In the genomic region with DNA sequence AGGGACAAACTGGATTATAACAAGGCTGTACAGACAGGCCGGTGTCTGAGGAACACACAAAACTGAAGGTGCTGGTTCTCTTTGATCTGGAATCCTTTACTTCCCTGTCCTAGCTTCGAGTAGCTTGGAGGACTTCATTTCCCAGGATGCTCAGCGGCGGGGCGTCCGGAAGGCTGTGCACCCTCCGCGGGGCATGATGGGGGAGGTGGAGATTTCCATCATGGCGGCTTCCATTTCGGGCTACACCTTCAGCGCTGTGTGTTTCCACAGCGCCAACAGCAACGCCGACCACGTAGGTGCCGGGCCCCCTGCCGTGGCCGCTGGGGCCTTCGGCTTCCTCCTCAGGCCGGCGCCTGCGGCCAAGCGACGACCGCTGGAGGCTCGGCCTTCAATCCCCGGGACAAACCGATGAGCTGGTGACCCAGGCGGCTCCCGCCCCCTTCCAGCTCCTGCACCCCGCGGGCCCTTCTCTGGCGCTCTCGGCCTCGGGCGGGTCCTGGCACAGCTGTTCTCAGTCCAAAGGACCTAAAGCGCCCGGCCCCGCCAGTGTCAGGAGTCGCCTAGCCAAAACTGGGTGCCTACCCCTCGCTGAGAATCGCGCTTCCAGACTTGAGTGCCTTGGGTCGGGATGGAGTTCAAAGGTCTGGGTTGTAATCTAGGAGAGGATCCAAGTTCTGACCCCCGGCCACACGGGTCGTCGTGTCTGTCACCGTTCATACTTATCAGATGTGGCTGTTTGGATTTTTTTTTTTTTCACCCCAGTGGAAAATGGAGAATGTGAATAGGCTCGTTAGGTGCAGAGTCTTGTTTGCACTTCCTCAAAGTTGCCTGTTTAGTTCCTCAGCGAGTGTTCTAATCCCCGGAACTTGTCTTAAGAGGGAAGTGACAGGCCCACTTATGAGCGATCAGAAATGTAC, we compare ENCODE assay signal across 8 mouse cellular contexts. TPM values are rescaled to one million over a fixed set of nuclear protein-coding genes. Genes with fewer than 3 reads are reported as not detected.
DNase-seq lines count a peak whose midpoint lies in the region; ATAC-seq lines count a peak whose summit lies in the region.

A gene (plus strand): TSS at position 184 of the 917 bp plus-strand sequence.

- H3K9ac ChIP-seq in heart, embryonic 14.5 days (ENCODE audit: low read length), result peak within 1 kb of the TSS; percentile 93
- H3K9ac ChIP-seq in liver, embryonic 13.5 days, result peak within 1 kb of the TSS; percentile 87
- peak within 1 kb of the TSS; percentile 91 for H3K9ac ChIP-seq in stomach, embryonic 16.5 days (ENCODE audit: low read length)

- H3K27ac ChIP-seq in heart, embryonic 14.5 days (replicated peaks in 1 of 2; ENCODE audit: control insufficient read depth in 1 of 2, insufficient read depth in 1 of 2, low read depth in 2 of 2, low read length in 2 of 2), result peak within 1 kb of the TSS; percentile 80 to 88
- peak within 1 kb of the TSS; percentile 89 for H3K27ac ChIP-seq in liver, embryonic 13.5 days
- peak within 1 kb of the TSS; percentile 81 for H3K27ac ChIP-seq in stomach, embryonic 16.5 days (ENCODE audit: low read length)

- H3K9me3 ChIP-seq in heart, embryonic 14.5 days (ENCODE audit: control insufficient read depth, low read length), result no peaks in the 10 kb centered on the region
- no peaks in the 10 kb centered on the region for H3K9me3 ChIP-seq in liver, embryonic 13.5 days (replicated peaks)
- H3K9me3 ChIP-seq in stomach, embryonic 16.5 days (replicated peaks; ENCODE audit: control insufficient read depth, low read length), result no peaks in the 10 kb centered on the region

- DNase-seq in c-Kit-negative CD71-positive TER-119-positive erythroid progenitor cells, embryonic 14.5 days (ENCODE audit: low read depth, low spot score), result peak; percentile 83
- peak; percentile 64 for DNase-seq in fibroblast of lung, adult 2 months (ENCODE audit: low read depth)
- peak; percentile 93 for DNase-seq in kidney, postnatal 14 days
- DNase-seq in liver, embryonic 13.5 days, result peak; percentile 87
- peak; percentile 85 for DNase-seq in neural tube, embryonic 10.5 days (ENCODE audit: extremely low spot score, low spot score)

- peak within 1 kb of the TSS; percentile 77 for H3K4me2 ChIP-seq in heart, embryonic 14.5 days (ENCODE audit: low read length)
- H3K4me2 ChIP-seq in liver, embryonic 13.5 days, result peak within 1 kb of the TSS; percentile 83
- peak within 1 kb of the TSS; percentile 66 for H3K4me2 ChIP-seq in stomach, embryonic 16.5 days (ENCODE audit: low read depth, low read length)

- peak within 1 kb of the TSS; percentile 89 to 95 for H3K4me3 ChIP-seq in heart, embryonic 14.5 days (ENCODE audit: control insufficient read depth in 1 of 2, insufficient read depth in 1 of 2, low read depth in 1 of 2, low read length in 2 of 2)
- H3K4me3 ChIP-seq in liver, embryonic 13.5 days (replicated peaks), result peak within 1 kb of the TSS; percentile 90
- H3K4me3 ChIP-seq in stomach, embryonic 16.5 days (replicated peaks; ENCODE audit: low read length), result peak within 1 kb of the TSS; percentile 85

- peaks cover 0 to 9% of the 10 kb centered on the region in 2 experiments; a peak in 2 of 4 replicates for H3K4me1 ChIP-seq in heart, embryonic 14.5 days (ENCODE audit: control insufficient read depth in 2 of 2, insufficient read depth in 2 of 2, low read length in 2 of 2)
- peaks cover 35% of the 10 kb centered on the region for H3K4me1 ChIP-seq in liver, embryonic 13.5 days (replicated peaks)
- H3K4me1 ChIP-seq in stomach, embryonic 16.5 days (ENCODE audit: control insufficient read depth, insufficient read depth, low read length), result 0 out of 2 replicates have a peak, but pooled peaks cover 4% of the 10 kb centered on the region

- peak; percentile 98 for ATAC-seq in CD4-positive, CD25-positive, alpha-beta regulatory T cell, adult 4 months
- ATAC-seq in heart, embryonic 14.5 days (ENCODE audit: insufficient number of reproducible peaks, insufficient read depth, low FRiP score, low read depth), result peak; percentile 84
- ATAC-seq in liver, embryonic 13.5 days (ENCODE audit: low read depth), result peak; percentile 95
- peak; percentile 95 for ATAC-seq in stomach, embryonic 16.5 days (ENCODE audit: insufficient read depth, low FRiP score)

- WGBS in heart, embryonic 14.5 days, result under 1% methylated on average over 52 of the region's 53 CpGs
- under 1% methylated on average over 53 of the region's 53 CpGs for WGBS in liver, embryonic 13.5 days (ENCODE audit: insufficient replicate concordance)
- WGBS in stomach, embryonic 16.5 days, result 1% methylated on average over 53 of the region's 53 CpGs

- no peaks in the 10 kb centered on the region for H3K36me3 ChIP-seq in heart, embryonic 14.5 days (ENCODE audit: control insufficient read depth, insufficient read depth, low read length)
- H3K36me3 ChIP-seq in liver, embryonic 13.5 days, result no peaks in the 10 kb centered on the region
- H3K36me3 ChIP-seq in stomach, embryonic 16.5 days (ENCODE audit: control insufficient read depth, insufficient read depth, low read length), result 0 out of 2 replicates have a peak, but pooled peaks cover 7% of the 10 kb centered on the region

- H3K27me3 ChIP-seq in heart, embryonic 14.5 days (ENCODE audit: control insufficient read depth, insufficient read depth, low read length), result no peaks in the 10 kb centered on the region
- H3K27me3 ChIP-seq in liver, embryonic 13.5 days, result no peaks in the 10 kb centered on the region
- no peaks in the 10 kb centered on the region for H3K27me3 ChIP-seq in stomach, embryonic 16.5 days (ENCODE audit: control insufficient read depth, insufficient read depth, low read length)

RNA-seq across cellular contexts. Expression of the gene that starts here (rescaled TPM):
- polyA plus RNA-seq in CD4-positive, CD25-positive, alpha-beta regulatory T cell, adult 4 months (2017; shearing (Covaris generic)), result 10 to 100 TPM; 35.2 to 37.9 TPM
- 29.4 and 33.0 TPM in 2 replicates for polyA plus RNA-seq in heart, embryonic 14.5 days (2014; fragmentation: Nextera tagmentation; extraction: Ambion mirVana)
- 17.0 and 18.4 TPM in 2 replicates for polyA plus RNA-seq in liver, embryonic 13.5 days (2015; fragmentation: Nextera tagmentation; extraction: Ambion mirVana)
- 31.0 and 31.5 TPM in 2 replicates for polyA plus RNA-seq in stomach, embryonic 16.5 days (2015; fragmentation: Nextera tagmentation; extraction: Ambion mirVana)

Comparison
In these comparisons a context has a peak if more than half of its experiments do, and no peak if none do; other contexts are left out.
1. Peak in every context shown above with its lines: DNase-seq, ATAC-seq, H3K4me3 ChIP-seq and H3K27ac ChIP-seq.